Mouse (Mus musculus): ENCODE data around the gene Tusc1. TPM values are rescaled to one million over a fixed set of nuclear protein-coding genes. Genes with fewer than 3 reads are reported as not detected.

Gene Tusc1
- total RNA-seq (2015) (53.7 and 56.0 TPM in 2 replicates), total RNA-seq (2017) (10.8 and 12.8 TPM in 2 replicates)

- peak; percentile 71 for ATAC-seq (ENCODE audit: poor library complexity, severe bottlenecking)
Observed at GRCm38 (mm10) chr4:93335118-93336003, at the start of gene Tusc1. TSS of gene Tusc1 (minus strand) at chr4:93335511.

- peak; percentile 86 for ATAC-seq (ENCODE audit: poor library complexity, severe bottlenecking)
Observed at GRCm38 (mm10) chr4:93352930-93353329, 17.6 kb upstream of the Tusc1 start.

GRCm38 (mm10) chr4:93344357-93344756, 9.0 kb upstream of the Tusc1 start:
- ATAC-seq (ENCODE audit: poor library complexity, severe bottlenecking): peak; percentile 33

- ATAC-seq (ENCODE audit: poor library complexity, severe bottlenecking): peak; percentile 87
Observed at GRCm38 (mm10) chr4:93341568-93341967, 6.3 kb upstream of the Tusc1 start.

- ATAC-seq (ENCODE audit: poor library complexity, severe bottlenecking): no peak
Observed at GRCm38 (mm10) chr4:93337977-93338376, 2.7 kb upstream of the Tusc1 start.

- ATAC-seq (ENCODE audit: poor library complexity, severe bottlenecking): peak; percentile 86
Observed at GRCm38 (mm10) chr4:93334636-93335117, 634 bp downstream of the Tusc1 start.

GRCm38 (mm10) chr4:93307486-93307885, 27.8 kb downstream of the Tusc1 start:
- ATAC-seq (ENCODE audit: poor library complexity, severe bottlenecking): peak; percentile 68

GRCm38 (mm10) chr4:93286065-93286464, 49.2 kb downstream of the Tusc1 start:
- no peak for ATAC-seq (ENCODE audit: poor library complexity, severe bottlenecking)

Data from megakaryocyte, adult 5-6 weeks (primary cell).